Mouse (Mus musculus): ENCODE data around the gene Bbs7.

DNA sequence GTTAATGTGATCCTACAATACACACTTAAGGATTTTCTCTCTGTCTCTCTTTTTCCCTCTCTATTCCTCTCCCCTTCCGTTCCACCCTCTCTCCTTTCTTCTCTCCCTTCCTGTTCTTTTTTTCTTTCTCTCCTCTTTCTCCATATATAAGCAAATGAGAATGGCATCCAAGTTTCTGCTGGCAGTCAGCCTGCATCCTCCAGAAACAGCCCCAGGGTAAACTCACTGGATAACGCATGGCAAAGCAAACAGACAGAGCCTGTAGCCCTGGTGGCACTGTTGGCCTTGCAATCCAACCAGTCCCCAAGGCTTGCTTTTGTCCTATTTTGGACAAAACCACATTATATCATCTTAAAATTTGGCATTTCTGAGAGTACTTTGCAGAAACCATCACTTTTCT is 82.0 kb downstream of the Bbs7 start:
- TF ChIP-seq CTCF (IDR thresholded peaks at IDR 0.05; ENCODE audit: low read depth, low read length) (no peak), GATA1 (IDR thresholded peaks at IDR 0.05; ENCODE audit: borderline replicate concordance, low read length) (no peak), POLR2AphosphoS5 (IDR thresholded peaks at IDR 0.05; ENCODE audit: insufficient replicate concordance, low read depth, low read length) (no peak), TAL1 (conservative IDR thresholded peaks at IDR 0.05; ENCODE audit: low read depth, low read length) (no peak)

Measured in G1E (cell line).